Mouse (Mus musculus) ES-E14 (cell line): ENCODE measurements around the gene Adamts17. TPM values are rescaled to one million over a fixed set of nuclear protein-coding genes. Genes with fewer than 3 reads are reported as not detected.

ENCODE experiments used
- DNase-seq: peaks from one replicate; pipeline ENCODE4 v3.0.0-alpha.2; 2013; ENCODE audit warnings: low read depth, low spot score
- H3K27ac ChIP-seq: 2 replicates; pipeline ENCODE4 v1.5.1; 2012; ENCODE audit warnings: low read depth, mild to moderate bottlenecking, low read length, moderate library complexity, mixed read lengths; ENCODE audit not compliant: poor library complexity, insufficient read depth, severe bottlenecking
- H3K36me3 ChIP-seq: 2 replicates; pipeline ENCODE4 v1.6.1; 2012; ENCODE audit warnings: mild to moderate bottlenecking, low read length, moderate library complexity, mixed read lengths; ENCODE audit not compliant: control insufficient read depth, poor library complexity, insufficient read depth, severe bottlenecking
- H3K4me1 ChIP-seq, 2 experiments: fragments of 150-350 bp in 1 of 2; sonication (generic) in 1 of 2; 2 replicates each; pipeline ENCODE4 v1.6.1; 2012; ENCODE audit warnings: low read length in 2 of 2, mild to moderate bottlenecking in 1 of 2, mixed read lengths in 1 of 2; ENCODE audit not compliant: control insufficient read depth in 2 of 2, insufficient read depth in 2 of 2, poor library complexity in 1 of 2
- H3K4me3 ChIP-seq, 2 experiments: fragments of 150-350 bp in 1 of 2; sonication (generic) in 1 of 2; 2 replicates each; pipeline ENCODE4 v1.5.1; 2012; ENCODE audit warnings: low read length in 2 of 2, low read depth in 1 of 2, mild to moderate bottlenecking in 1 of 2, mixed read lengths in 1 of 2; ENCODE audit not compliant: insufficient read depth in 1 of 2, poor library complexity in 1 of 2, severe bottlenecking in 1 of 2
- H3K9ac ChIP-seq: 2 replicates; pipeline ENCODE4 v1.6.1; 2012; ENCODE audit warnings: low read depth, mild to moderate bottlenecking, low read length, mixed read lengths; ENCODE audit not compliant: poor library complexity, insufficient read depth, severe bottlenecking
- H3K9me3 ChIP-seq: fragments of 150-350 bp; sonication (generic); 2 replicates; pipeline ENCODE4 v1.6.1; 2012; ENCODE audit warnings: low read depth, mild to moderate bottlenecking, low read length; ENCODE audit not compliant: control insufficient read depth, insufficient read depth
- CHD2 ChIP-seq: IDR thresholded peaks from 2 replicates; pipeline ENCODE4 v1.6.1; 2014; ENCODE audit warnings: mild to moderate bottlenecking, low read depth, low read length, inconsistent platforms
- HCFC1 ChIP-seq: IDR thresholded peaks from 2 replicates; pipeline ENCODE4 v1.6.1; 2012; ENCODE audit warnings: low read length, inconsistent platforms, borderline replicate concordance; ENCODE audit not compliant: insufficient read depth
- MAFK ChIP-seq: IDR thresholded peaks from 2 replicates; pipeline ENCODE4 v1.6.1; 2014; ENCODE audit warnings: mild to moderate bottlenecking, low read depth, low read length, inconsistent platforms; ENCODE audit not compliant: insufficient read depth
- ZC3H11A ChIP-seq: IDR thresholded peaks from 2 replicates; pipeline ENCODE4 v1.6.1; 2012; ENCODE audit warnings: low read depth, mild to moderate bottlenecking, inconsistent platforms, low read length, borderline replicate concordance
- ZNF384 ChIP-seq: IDR thresholded peaks from 2 replicates; pipeline ENCODE4 v1.6.1; 2012; ENCODE audit warnings: low read depth, low read length, inconsistent platforms
- in situ Hi-C, 2 experiments: fragments of 600-800 bp; cut with MboI; formaldehyde crosslinking; loops; one replicate each; pipeline ENCODE4 v1.15.1; 2025; ENCODE audit warnings: low sequenced_read_pairs in 2 of 2, inconsistent platforms in 1 of 2; ENCODE audit not compliant: unreplicated experiment in 2 of 2
- total RNA-seq: library from RNA; depleted of rRNA; stranded (reverse); fragments of 300-350 nt; gene quantifications from 2 replicates; pipeline ENCODE4 v1.2.3, GENCODE M21; 2012

The Adamts17 gene
- total RNA-seq, 1 experiment = 2.0 TPM

DNA sequence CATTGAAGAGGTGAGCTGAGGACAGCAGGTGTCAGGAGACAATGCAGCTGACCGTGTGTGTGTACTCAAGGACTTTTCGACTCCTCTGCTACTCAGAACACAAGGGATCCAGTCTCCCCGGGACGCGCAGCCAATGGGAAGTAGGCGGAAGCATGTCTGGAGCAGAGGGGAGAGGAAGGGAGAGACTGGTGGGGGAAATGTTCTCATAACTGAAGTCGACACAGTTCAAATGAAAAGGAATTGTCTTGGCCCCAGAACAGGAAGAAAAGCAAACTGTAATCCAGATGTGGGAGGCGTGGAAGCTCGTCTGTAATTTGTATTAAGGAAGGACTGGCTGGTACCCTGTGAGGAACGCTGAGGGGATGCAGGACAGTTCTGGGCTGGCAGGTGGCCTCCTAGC is 135.3 kb downstream of the Adamts17 start:
- no peaks in the 10 kb centered on the region for H3K9me3 ChIP-seq
- H3K4me1 ChIP-seq = no peaks in the 10 kb centered on the region
- H3K9ac ChIP-seq = no peak overlapping the region
- H3K4me3 ChIP-seq = no peak overlapping the region
- in situ Hi-C loops = no loop called here
- no peak overlapping the region for H3K27ac ChIP-seq
- H3K36me3 ChIP-seq = no peaks in the 10 kb centered on the region
- TF ChIP-seq MAFK (no peak), ZC3H11A (no peak), CHD2 (no peak), HCFC1 (no peak)
- DNase-seq = no peak

DNA sequence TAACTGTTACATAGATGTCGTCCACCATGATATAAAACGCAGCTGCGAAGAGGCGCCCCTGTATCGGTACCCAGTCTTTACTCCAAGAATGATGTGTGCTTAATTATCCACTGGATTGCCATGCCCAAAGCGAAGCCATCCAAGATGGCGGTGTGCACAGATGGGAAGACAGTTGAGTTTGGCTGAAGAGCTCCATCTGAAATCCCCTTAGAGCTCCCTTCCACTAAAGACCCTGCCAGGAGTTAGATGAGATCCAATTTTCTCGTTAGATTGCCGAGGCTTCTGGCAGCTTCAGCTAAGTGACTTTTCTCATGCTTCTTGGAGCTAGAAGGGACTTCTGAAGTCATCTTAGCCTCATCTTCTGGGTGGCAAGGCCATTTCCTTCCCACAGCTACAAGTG is 136.8 kb downstream of the Adamts17 start:
- no peak for TF ChIP-seq CHD2
- TF ChIP-seq ZC3H11A = no peak
- TF ChIP-seq MAFK = no peak
- no peak for TF ChIP-seq ZNF384
- no peak for TF ChIP-seq HCFC1

DNA sequence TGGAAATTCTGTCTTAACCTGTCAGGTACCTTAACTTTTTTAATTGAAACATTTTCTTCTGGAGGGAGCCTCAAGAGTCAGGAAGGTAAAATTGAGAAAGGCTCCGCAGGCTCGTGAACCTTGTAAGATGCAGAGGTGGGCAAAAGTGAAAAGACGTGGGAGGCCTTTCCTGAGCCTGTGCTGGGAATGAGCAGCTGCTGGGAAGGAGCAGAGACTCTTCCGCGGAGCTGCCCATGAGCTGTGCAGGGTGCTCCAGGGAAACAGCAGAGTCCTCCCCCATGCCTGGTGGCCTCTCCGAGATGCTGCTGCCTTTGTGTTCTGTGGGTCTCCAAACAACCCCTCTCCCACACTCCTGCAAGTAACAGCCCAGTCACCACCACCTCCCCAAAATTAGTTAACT is 142.1 kb downstream of the Adamts17 start:
- in situ Hi-C loops = no loop called here

More for the DNA sequence above, 136.8 kb downstream of the Adamts17 start:
- Histone ChIP-seq H3K27ac (no peak overlapping the region), H3K36me3 (no peaks in the 10 kb centered on the region), H3K4me3 (no peak overlapping the region), H3K9ac (no peak overlapping the region), H3K9me3 (no peaks in the 10 kb centered on the region), H3K4me1 (no peaks in the 10 kb centered on the region)
- in situ Hi-C loops = no loop called here
- DNase-seq = no peak

DNA sequence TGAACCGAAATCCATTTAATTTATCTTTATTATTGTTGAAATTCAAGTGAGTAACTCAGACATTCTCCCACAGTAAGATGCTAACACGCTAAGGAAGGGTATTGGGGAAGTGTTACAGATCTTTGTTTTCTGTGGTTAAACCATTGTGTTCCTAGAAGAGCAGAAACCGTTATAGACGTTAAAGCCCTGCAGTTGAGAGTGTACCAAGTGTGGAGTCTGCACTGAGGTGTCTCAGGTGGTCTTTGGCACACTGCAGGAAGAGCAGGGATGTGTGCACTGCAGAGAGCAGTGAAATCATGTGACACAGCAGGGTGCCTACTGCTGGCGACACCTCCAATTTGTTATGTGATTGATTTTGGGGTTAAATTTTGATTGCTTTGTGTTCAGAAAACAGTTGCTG is 142.5 kb downstream of the Adamts17 start:
- no peaks in the 10 kb centered on the region for H3K36me3 ChIP-seq
- no peak overlapping the region for H3K9ac ChIP-seq
- no peak for DNase-seq
- TF ChIP-seq CHD2 (no peak), ZC3H11A (no peak), HCFC1 (no peak), ZNF384 (no peak), MAFK (no peak)
- in situ Hi-C loops = no loop called here
- H3K4me3 ChIP-seq = no peak overlapping the region
- H3K27ac ChIP-seq = no peak overlapping the region
- H3K4me1 ChIP-seq = no peaks in the 10 kb centered on the region
- no peaks in the 10 kb centered on the region for H3K9me3 ChIP-seq

More for the DNA sequence above, 142.1 kb downstream of the Adamts17 start:
- H3K9me3 ChIP-seq = no peaks in the 10 kb centered on the region
- no peak for DNase-seq
- H3K36me3 ChIP-seq = no peaks in the 10 kb centered on the region
- no peaks in the 10 kb centered on the region for H3K4me1 ChIP-seq
- H3K4me3 ChIP-seq = no peak overlapping the region
- H3K9ac ChIP-seq = no peak overlapping the region
- H3K27ac ChIP-seq = no peak overlapping the region
- no peak for TF ChIP-seq HCFC1
- no peak for TF ChIP-seq ZC3H11A
- no peak for TF ChIP-seq ZNF384
- no peak for TF ChIP-seq MAFK
- no peak for TF ChIP-seq CHD2

DNA sequence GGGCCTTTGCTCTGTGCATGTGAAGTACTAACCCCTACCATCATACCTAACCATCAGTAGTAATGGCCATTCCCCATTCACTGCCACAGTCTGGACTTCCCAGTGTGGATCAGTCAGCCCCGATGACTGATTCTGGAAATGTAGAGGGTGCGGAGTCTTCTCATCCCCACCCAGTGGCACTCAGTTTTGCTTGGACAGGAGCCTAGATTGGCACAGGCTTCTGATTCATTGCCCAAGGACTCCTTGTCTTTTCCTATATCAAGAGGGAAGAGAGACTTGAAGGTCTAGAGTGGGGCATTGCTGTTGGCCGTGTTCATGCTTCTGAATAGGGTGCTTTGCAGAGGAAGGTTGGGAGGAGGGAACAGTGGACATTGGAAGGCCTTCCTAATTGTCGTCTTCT is 148.1 kb downstream of the Adamts17 start:
- Histone ChIP-seq H3K9me3 (no peaks in the 10 kb centered on the region), H3K4me1 (no peaks in the 10 kb centered on the region), H3K36me3 (no peaks in the 10 kb centered on the region), H3K4me3 (no peak overlapping the region), H3K9ac (no peak overlapping the region), H3K27ac (no peak overlapping the region)
- in situ Hi-C loops = no loop called here
- DNase-seq = no peak
- TF ChIP-seq CHD2 (no peak), ZC3H11A (no peak), ZNF384 (no peak), MAFK (no peak), HCFC1 (no peak)
